Mouse (Mus musculus) lung, adult 2 months (tissue): ENCODE data around the gene Epha4.

Experiments
- CTCF ChIP-seq: fragments of 200-500 bp; IDR thresholded peaks from 2 replicates; pipeline ENCODE4 v1.5.1; 2011; ENCODE audit warnings: mild to moderate bottlenecking, low read length, control low read depth; ENCODE audit not compliant: insufficient read depth
- POLR2A ChIP-seq: fragments of 200-500 bp; IDR thresholded peaks from 2 replicates; pipeline ENCODE4 v1.6.1; 2011; ENCODE audit warnings: low read depth, mild to moderate bottlenecking, control low read depth, low read length, borderline replicate concordance; ENCODE audit errors: extremely low read depth

DNA sequence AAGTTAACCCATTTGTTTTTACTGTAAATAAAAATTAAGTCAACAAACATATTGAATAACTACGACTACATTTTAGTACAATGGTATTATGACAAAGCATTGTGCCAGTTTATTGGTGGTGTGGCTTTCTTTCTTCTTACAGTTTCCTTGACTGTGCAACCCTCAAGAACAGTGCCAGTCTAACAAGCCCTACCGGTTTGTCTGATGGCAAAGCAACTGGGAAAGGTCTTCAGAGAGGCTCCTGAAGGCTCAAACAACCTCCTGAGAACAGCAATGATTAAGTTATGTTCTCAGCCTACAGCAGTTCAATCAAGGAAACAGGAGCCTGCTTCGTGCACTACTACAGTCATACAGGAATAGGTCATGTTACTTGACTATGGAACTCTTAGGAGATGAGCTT, 93.8 kb downstream of the Epha4 start:
- TF ChIP-seq CTCF, result no peak
- TF ChIP-seq POLR2A, result no peak
